Mouse (Mus musculus): ENCODE results near the gene Map1lc3b.

DNA sequence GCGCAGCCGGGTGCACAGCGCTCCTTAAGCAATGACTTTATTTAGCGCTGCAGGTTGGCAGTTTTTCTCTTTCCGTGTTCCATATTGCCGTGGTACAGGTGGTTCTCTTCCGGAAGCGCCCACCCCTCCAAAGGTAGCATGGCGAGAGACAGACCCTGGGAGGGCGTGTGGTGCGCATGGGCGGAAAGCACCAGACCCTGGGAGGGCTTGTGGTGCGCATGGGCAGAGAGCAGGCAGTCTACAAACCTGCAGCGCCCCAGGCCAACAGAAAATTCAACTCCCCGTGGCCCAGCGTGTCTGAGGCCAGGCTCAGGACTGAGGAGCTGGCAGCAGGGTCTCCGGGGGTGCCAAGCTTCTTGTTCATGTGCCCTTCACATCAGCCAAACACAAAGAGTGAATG lies 19.4 kb upstream of the Map1lc3b start:
- peak; percentile 29; the same call in 1 of the 2 replicates for TF ChIP-seq POLR2A (IDR thresholded peaks at IDR 0.05; ENCODE audit: borderline replicate concordance, control insufficient read depth, low read depth, low read length)
- no peak for TF ChIP-seq CTCF (IDR thresholded peaks at IDR 0.05; ENCODE audit: control insufficient read depth, insufficient read depth, low read length)

All from bone marrow, adult 2 months (tissue).